Mouse (Mus musculus) regulatory T cell (primary cell): ENCODE results near the gene Dpyd.

Experiments
- in situ Hi-C: fragments of 300-600 bp; cut with MboI, MseI; formaldehyde crosslinking; loops from one replicate; pipeline ENCODE4 v1.15.1; 2025; ENCODE audit warnings: high pct_unique_total_duplicates

Gene Dpyd

GRCm38 (mm10) chr3:118676052-118676777 is 114.3 kb downstream of the Dpyd start:
- in situ Hi-C loops: no loop called here

- in situ Hi-C loops: no loop called here
Measured at GRCm38 (mm10) chr3:118680803-118681202, 118.9 kb downstream of the Dpyd start.

GRCm38 (mm10) chr3:118750269-118750668 is 188.3 kb downstream of the Dpyd start:
- in situ Hi-C loops: loop anchor here (10.0 kb wide), 1 partner anchor 385 kb away; no protein-coding TSS in a partner anchor

GRCm38 (mm10) chr3:118753623-118754022 is 191.7 kb downstream of the Dpyd start:
- in situ Hi-C loops: loop anchor here (10.0 kb wide), 1 partner anchor 381 kb away; no protein-coding TSS in a partner anchor

- in situ Hi-C loops: loop anchor here (10.0 kb wide), 1 partner anchor 379 kb away; no protein-coding TSS in a partner anchor
Measured at GRCm38 (mm10) chr3:118756099-118756498, 194.2 kb downstream of the Dpyd start.

GRCm38 (mm10) chr3:118812885-118813284 is 251.0 kb downstream of the Dpyd start:
- in situ Hi-C loops: no loop called here

- in situ Hi-C loops: no loop called here
Measured at GRCm38 (mm10) chr3:118850613-118851527, 288.9 kb downstream of the Dpyd start.

GRCm38 (mm10) chr3:118852711-118853110 is 290.8 kb downstream of the Dpyd start:
- in situ Hi-C loops: no loop called here

GRCm38 (mm10) chr3:118855411-118855810 is 293.5 kb downstream of the Dpyd start:
- in situ Hi-C loops: no loop called here

GRCm38 (mm10) chr3:118869113-118870107 is 307.5 kb downstream of the Dpyd start:
- in situ Hi-C loops: no loop called here

GRCm38 (mm10) chr3:118875871-118876270 is 313.9 kb downstream of the Dpyd start:
- in situ Hi-C loops: no loop called here

- in situ Hi-C loops: no loop called here
Measured at GRCm38 (mm10) chr3:118899036-118899435, 337.1 kb downstream of the Dpyd start.

GRCm38 (mm10) chr3:118991312-118991711 is 429.4 kb downstream of the Dpyd start:
- in situ Hi-C loops: no loop called here

- in situ Hi-C loops: no loop called here
Measured at GRCm38 (mm10) chr3:118991793-118992192, 429.9 kb downstream of the Dpyd start.

- in situ Hi-C loops: no loop called here
Measured at GRCm38 (mm10) chr3:119021255-119021654, 459.3 kb downstream of the Dpyd start.

GRCm38 (mm10) chr3:119042611-119043010 is 480.7 kb downstream of the Dpyd start:
- in situ Hi-C loops: no loop called here

GRCm38 (mm10) chr3:119056144-119056543 is 494.2 kb downstream of the Dpyd start:
- in situ Hi-C loops: no loop called here

GRCm38 (mm10) chr3:119063214-119063613 is 501.3 kb downstream of the Dpyd start:
- in situ Hi-C loops: no loop called here

GRCm38 (mm10) chr3:119063642-119064041 is 501.7 kb downstream of the Dpyd start:
- in situ Hi-C loops: no loop called here

- in situ Hi-C loops: no loop called here
Measured at GRCm38 (mm10) chr3:119064746-119065145, 502.8 kb downstream of the Dpyd start.

- in situ Hi-C loops: no loop called here
Measured at GRCm38 (mm10) chr3:119067221-119067620, 505.3 kb downstream of the Dpyd start.
